Mouse (Mus musculus): ENCODE measurements around the gene Fam163b. TPM values are rescaled to one million over a fixed set of nuclear protein-coding genes. Genes with fewer than 3 reads are reported as not detected.

Fam163b gene
- polyA plus RNA-seq, 1 experiment from 2014 or later = 0.14 TPM

GRCm38 (mm10) chr2:27096341-27096981, 45.8 kb downstream of the Fam163b start:
- Histone ChIP-seq H3K36me3 (ENCODE audit: insufficient read depth, low read length) (no peaks in the 10 kb centered on the region), H3K4me2 (replicated peaks; ENCODE audit: low read depth, low read length) (no peak overlapping the region), H3K9ac (replicated peaks; ENCODE audit: low read length) (no peak overlapping the region), H3K27me3 (ENCODE audit: insufficient read depth, low read length) (no peaks in the 10 kb centered on the region), H3K9me3 (ENCODE audit: low read length) (no peaks in the 10 kb centered on the region), H3K27ac (ENCODE audit: low read length) (no peak overlapping the region), H3K4me3 (ENCODE audit: low read length) (no peak overlapping the region), H3K4me1 (ENCODE audit: insufficient read depth, low read length) (peaks cover 15% of the 10 kb centered on the region)
- ATAC-seq (ENCODE audit: low FRiP score, low TSS enrichment) = no peak
- 42% methylated on average over 13 of the region's 13 CpGs for WGBS

- no peak overlapping the region for H3K4me3 ChIP-seq (ENCODE audit: low read length)
- H3K4me1 ChIP-seq (ENCODE audit: insufficient read depth, low read length) = peaks cover 15% of the 10 kb centered on the region
- H3K9ac ChIP-seq (replicated peaks; ENCODE audit: low read length) = no peak overlapping the region
- ATAC-seq (ENCODE audit: low FRiP score, low TSS enrichment) = no peak
- no peaks in the 10 kb centered on the region for H3K9me3 ChIP-seq (ENCODE audit: low read length)
- H3K27me3 ChIP-seq (ENCODE audit: insufficient read depth, low read length) = no peaks in the 10 kb centered on the region
- WGBS = 86% methylated on average over 7 of the region's 7 CpGs
- no peak overlapping the region for H3K4me2 ChIP-seq (replicated peaks; ENCODE audit: low read depth, low read length)
- no peaks in the 10 kb centered on the region for H3K36me3 ChIP-seq (ENCODE audit: insufficient read depth, low read length)
- no peak overlapping the region for H3K27ac ChIP-seq (ENCODE audit: low read length)
Measured at GRCm38 (mm10) chr2:27095178-27095577, 47.1 kb downstream of the Fam163b start.

GRCm38 (mm10) chr2:27089238-27089637, 53.1 kb downstream of the Fam163b start:
- ATAC-seq (ENCODE audit: low FRiP score, low TSS enrichment) = no peak
- WGBS = 68% methylated on average over 1 of the region's 1 CpGs
- Histone ChIP-seq H3K9ac (replicated peaks; ENCODE audit: low read length) (no peak overlapping the region), H3K4me3 (ENCODE audit: low read length) (no peak overlapping the region), H3K4me2 (replicated peaks; ENCODE audit: low read depth, low read length) (no peak overlapping the region), H3K9me3 (ENCODE audit: low read length) (no peaks in the 10 kb centered on the region), H3K36me3 (ENCODE audit: insufficient read depth, low read length) (no peaks in the 10 kb centered on the region), H3K4me1 (ENCODE audit: insufficient read depth, low read length) (peaks cover 14% of the 10 kb centered on the region), H3K27ac (ENCODE audit: low read length) (no peak overlapping the region), H3K27me3 (ENCODE audit: insufficient read depth, low read length) (no peaks in the 10 kb centered on the region)

GRCm38 (mm10) chr2:27088700-27089099, 53.6 kb downstream of the Fam163b start:
- Histone ChIP-seq H3K9me3 (ENCODE audit: low read length) (no peaks in the 10 kb centered on the region), H3K4me2 (replicated peaks; ENCODE audit: low read depth, low read length) (no peak overlapping the region), H3K4me1 (ENCODE audit: insufficient read depth, low read length) (peaks cover 20% of the 10 kb centered on the region), H3K27me3 (ENCODE audit: insufficient read depth, low read length) (no peaks in the 10 kb centered on the region), H3K27ac (ENCODE audit: low read length) (peak overlapping the region; percentile 65), H3K36me3 (ENCODE audit: insufficient read depth, low read length) (no peaks in the 10 kb centered on the region), H3K4me3 (ENCODE audit: low read length) (no peak overlapping the region), H3K9ac (replicated peaks; ENCODE audit: low read length) (no peak overlapping the region)
- ATAC-seq (ENCODE audit: low FRiP score, low TSS enrichment) = no peak
- WGBS = 64% methylated on average over 5 of the region's 5 CpGs

- Histone ChIP-seq H3K27ac (ENCODE audit: low read length) (peak overlapping the region; percentile 65), H3K4me2 (replicated peaks; ENCODE audit: low read depth, low read length) (no peak overlapping the region), H3K4me1 (ENCODE audit: insufficient read depth, low read length) (peaks cover 20% of the 10 kb centered on the region), H3K9ac (replicated peaks; ENCODE audit: low read length) (no peak overlapping the region), H3K27me3 (ENCODE audit: insufficient read depth, low read length) (no peaks in the 10 kb centered on the region), H3K4me3 (ENCODE audit: low read length) (no peak overlapping the region), H3K36me3 (ENCODE audit: insufficient read depth, low read length) (no peaks in the 10 kb centered on the region), H3K9me3 (ENCODE audit: low read length) (no peaks in the 10 kb centered on the region)
- ATAC-seq (ENCODE audit: low FRiP score, low TSS enrichment) = peak; percentile 64; the same call in 1 of the 2 replicates
- 36% methylated on average over 18 of the region's 18 CpGs for WGBS
Measured at GRCm38 (mm10) chr2:27088071-27088644, 54.1 kb downstream of the Fam163b start.

- H3K9me3 ChIP-seq (ENCODE audit: low read length) = no peaks in the 10 kb centered on the region
- peak overlapping the region; percentile 65; the same call in 1 of the 2 replicates for H3K27ac ChIP-seq (ENCODE audit: low read length)
- H3K27me3 ChIP-seq (ENCODE audit: insufficient read depth, low read length) = no peaks in the 10 kb centered on the region
- no peak overlapping the region for H3K4me2 ChIP-seq (replicated peaks; ENCODE audit: low read depth, low read length)
- WGBS = 85% methylated on average over 5 of the region's 5 CpGs
- peaks cover 20% of the 10 kb centered on the region for H3K4me1 ChIP-seq (ENCODE audit: insufficient read depth, low read length)
- no peak overlapping the region for H3K9ac ChIP-seq (replicated peaks; ENCODE audit: low read length)
- ATAC-seq (ENCODE audit: low FRiP score, low TSS enrichment) = no peak
- no peak overlapping the region for H3K4me3 ChIP-seq (ENCODE audit: low read length)
- no peaks in the 10 kb centered on the region for H3K36me3 ChIP-seq (ENCODE audit: insufficient read depth, low read length)
Measured at GRCm38 (mm10) chr2:27087581-27087980, 54.7 kb downstream of the Fam163b start.

GRCm38 (mm10) chr2:27086483-27087010, 55.7 kb downstream of the Fam163b start:
- Histone ChIP-seq H3K27ac (ENCODE audit: low read length) (no peak overlapping the region), H3K36me3 (ENCODE audit: insufficient read depth, low read length) (no peaks in the 10 kb centered on the region), H3K9ac (replicated peaks; ENCODE audit: low read length) (no peak overlapping the region), H3K4me2 (replicated peaks; ENCODE audit: low read depth, low read length) (no peak overlapping the region), H3K4me1 (ENCODE audit: insufficient read depth, low read length) (peaks cover 20% of the 10 kb centered on the region), H3K9me3 (ENCODE audit: low read length) (no peaks in the 10 kb centered on the region), H3K4me3 (ENCODE audit: low read length) (no peak overlapping the region), H3K27me3 (ENCODE audit: insufficient read depth, low read length) (no peaks in the 10 kb centered on the region)
- ATAC-seq (ENCODE audit: low FRiP score, low TSS enrichment) = no peak
- WGBS = 83% methylated on average over 4 of the region's 4 CpGs

GRCm38 (mm10) chr2:27085801-27086200, 56.5 kb downstream of the Fam163b start:
- Histone ChIP-seq H3K4me2 (replicated peaks; ENCODE audit: low read depth, low read length) (no peak overlapping the region), H3K36me3 (ENCODE audit: insufficient read depth, low read length) (no peaks in the 10 kb centered on the region), H3K9ac (replicated peaks; ENCODE audit: low read length) (no peak overlapping the region), H3K27me3 (ENCODE audit: insufficient read depth, low read length) (no peaks in the 10 kb centered on the region), H3K9me3 (ENCODE audit: low read length) (no peaks in the 10 kb centered on the region), H3K27ac (ENCODE audit: low read length) (no peak overlapping the region), H3K4me1 (ENCODE audit: insufficient read depth, low read length) (peaks cover 20% of the 10 kb centered on the region), H3K4me3 (ENCODE audit: low read length) (no peak overlapping the region)
- 19% methylated on average over 2 of the region's 2 CpGs for WGBS
- no peak for ATAC-seq (ENCODE audit: low FRiP score, low TSS enrichment)

GRCm38 (mm10) chr2:27084963-27085362, 57.3 kb downstream of the Fam163b start:
- no peaks in the 10 kb centered on the region for H3K27me3 ChIP-seq (ENCODE audit: insufficient read depth, low read length)
- H3K4me3 ChIP-seq (ENCODE audit: low read length) = no peak overlapping the region
- 17% methylated on average over 8 of the region's 8 CpGs for WGBS
- no peaks in the 10 kb centered on the region for H3K9me3 ChIP-seq (ENCODE audit: low read length)
- H3K4me1 ChIP-seq (ENCODE audit: insufficient read depth, low read length) = peaks cover 23% of the 10 kb centered on the region
- no peak overlapping the region for H3K4me2 ChIP-seq (replicated peaks; ENCODE audit: low read depth, low read length)
- H3K27ac ChIP-seq (ENCODE audit: low read length) = no peak overlapping the region
- H3K9ac ChIP-seq (replicated peaks; ENCODE audit: low read length) = no peak overlapping the region
- 0 out of 2 replicates have a peak, but pooled peaks have one; percentile 36 for ATAC-seq (ENCODE audit: low FRiP score, low TSS enrichment)
- no peaks in the 10 kb centered on the region for H3K36me3 ChIP-seq (ENCODE audit: insufficient read depth, low read length)

Measured in kidney, embryonic 16.5 days (tissue).